Mouse (Mus musculus) heart, postnatal 0 days (tissue): ENCODE results near the gene Nrxn2.

Experiments used
- CTCF ChIP-seq: IDR thresholded peaks from 2 replicates; pipeline ENCODE4 v1.5.1; 2016; ENCODE audit warnings: antibody characterized with exemption, control low read depth, low read depth
- EP300 ChIP-seq: IDR thresholded peaks from 2 replicates; pipeline ENCODE4 v1.6.1; 2016; ENCODE audit warnings: antibody characterized with exemption, low read depth

- TF ChIP-seq CTCF (no peak), EP300 (no peak)
These were observed 10.1 kb downstream of the Nrxn2 start for GRCm38 (mm10) chr19:6428501-6429200.
